Mouse (Mus musculus) cerebellum, adult 11-12 months (tissue): ENCODE data around the gene Gpam.

Experiments used
- DNase-seq: peaks from one replicate; pipeline ENCODE4 v3.0.0; 2022

Gpam gene

DNA sequence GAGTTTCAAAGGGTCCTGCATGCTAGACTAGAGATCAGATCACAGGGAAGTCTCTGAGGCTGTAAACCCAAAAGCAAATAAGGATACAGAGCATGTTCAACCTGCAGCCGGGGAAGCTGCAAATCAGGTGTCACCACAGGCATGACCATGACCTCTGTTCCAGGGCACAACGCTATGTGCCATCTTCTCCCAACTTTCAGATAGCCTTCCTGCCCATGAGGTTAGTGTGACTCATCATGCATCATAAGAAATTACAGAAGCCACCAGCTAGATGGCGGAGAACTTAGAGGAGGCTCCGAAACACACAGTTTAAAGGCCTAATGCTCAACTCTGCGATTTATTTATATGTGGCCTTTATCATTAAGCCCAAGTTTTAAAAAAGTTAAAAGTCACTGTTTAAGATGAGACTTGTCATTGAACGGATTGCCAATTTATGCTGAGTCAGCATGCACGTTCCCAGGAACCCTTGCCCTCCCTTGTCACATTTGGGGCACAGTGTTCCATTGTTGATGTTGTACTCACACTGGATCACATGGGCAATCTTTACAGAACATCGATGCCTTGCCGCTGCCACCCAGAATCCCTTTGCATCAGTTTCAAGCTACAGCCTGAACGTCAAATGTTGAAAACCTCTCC lies 71.3 kb downstream of the Gpam start:
- DNase-seq = no peak

DNA sequence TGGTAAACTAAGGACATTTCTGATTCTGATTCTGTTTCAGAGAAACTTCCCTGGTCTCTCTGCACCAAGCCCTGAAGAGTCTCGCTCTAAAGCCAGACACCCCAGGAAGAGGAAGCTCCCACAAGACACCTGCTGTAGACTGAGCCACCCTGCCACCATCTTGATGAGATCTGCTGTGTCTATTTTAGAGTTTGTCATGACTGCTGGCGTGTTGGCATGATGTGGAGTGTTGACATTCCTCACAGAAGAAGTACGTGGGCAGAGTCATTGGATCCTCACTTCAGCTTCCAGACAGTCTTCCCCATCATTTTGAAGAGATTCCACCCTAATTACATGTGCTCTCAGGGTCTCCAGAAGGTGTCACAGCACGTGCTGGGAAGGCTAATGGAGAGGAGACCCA lies 73.9 kb downstream of the Gpam start:
- DNase-seq = no peak

DNA sequence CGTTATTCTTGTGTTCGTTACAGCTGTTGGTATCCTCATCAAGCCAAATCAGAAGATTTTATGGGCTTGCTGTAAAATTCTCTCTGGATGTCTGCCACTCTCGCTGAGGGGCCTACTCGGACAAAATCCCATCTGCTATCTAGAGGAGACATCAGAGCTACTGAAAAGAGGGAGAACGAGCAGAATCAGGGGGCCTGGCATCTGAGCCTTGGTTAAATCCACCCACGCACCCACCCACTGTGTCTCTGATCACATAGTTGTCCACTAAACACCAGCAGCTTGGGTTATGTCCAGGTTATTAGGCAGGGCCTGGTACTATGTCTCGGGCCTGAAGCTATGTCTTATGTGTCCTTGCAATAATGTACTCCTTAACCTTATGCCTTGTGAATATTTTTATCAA lies 89.6 kb downstream of the Gpam start:
- no peak for DNase-seq

DNA sequence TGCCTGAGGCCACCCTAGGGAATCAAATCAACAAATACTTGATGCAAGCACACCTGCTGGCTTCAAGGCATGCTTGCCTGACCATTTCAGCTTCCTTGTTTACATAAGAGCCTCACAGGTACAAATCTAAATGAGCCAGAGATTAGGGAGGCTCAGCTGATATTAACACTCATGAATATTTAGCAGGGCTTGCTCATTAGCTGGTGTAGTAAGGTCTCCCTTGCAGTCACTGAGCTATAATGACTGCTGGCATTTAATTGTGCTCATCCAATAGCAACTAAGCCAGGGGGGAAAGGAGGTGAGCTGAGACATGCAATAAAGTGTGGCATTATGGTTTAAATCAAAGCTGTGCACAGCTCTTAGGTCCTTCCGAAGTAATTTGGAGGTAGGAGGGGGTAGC lies 108.2 kb downstream of the Gpam start:
- DNase-seq = no peak
